Mouse (Mus musculus) spleen, adult 12 weeks (tissue): Measurements from ENCODE around the gene Il13.

Experiments
- DNase-seq: peaks from one replicate; pipeline ENCODE4 v3.0.0; 2022; ENCODE audit warnings: low spot score

Il13 gene

GRCm38 (mm10) chr11:53584849-53585248 lies 49.7 kb downstream of the Il13 start:
- DNase-seq: no peak

- no peak for DNase-seq
These were observed 51.4 kb downstream of the Il13 start for GRCm38 (mm10) chr11:53583151-53583550.
